Mouse (Mus musculus) left cerebral cortex, postnatal 14 days (tissue): ENCODE results near the gene Kmt2e. TPM values are rescaled to one million over a fixed set of nuclear protein-coding genes. Genes with fewer than 3 reads are reported as not detected.

Source experiments
- DNase-seq, 2 experiments: peaks; one replicate each; pipeline ENCODE4 v3.0.0; 2021 to 2022; ENCODE audit warnings: low spot score in 2 of 2, mixed read lengths in 1 of 2
- intact Hi-C: fragments of 180-260 bp; cut with DNase I; formaldehyde crosslinking; loops from one replicate; pipeline ENCODE4 v1.15.1; 2025
- long read RNA-seq, 2 experiments: library from polyadenylated mRNA; stranded (forward); transcript quantifications; one replicate each; pipeline ENCODE4 v2.0.0; 2021
- total RNA-seq, 2 experiments: library from RNA; stranded (reverse); gene quantifications; 2 replicates each; pipeline ENCODE4 v1.2.3; 2021

The Kmt2e gene
- 100 to 1,000 TPM; 103 to 107 TPM for total RNA-seq
- long read RNA-seq, experiment 1, partial matches to known transcripts, result 27 of 30 reads
- long read RNA-seq, experiment 1, other reads (novel, unspliced or antisense), result 3 of 30 reads
- long read RNA-seq, experiment 2, partial matches to known transcripts, result 27 of 32 reads
- long read RNA-seq, experiment 2, other reads (novel, unspliced or antisense), result 5 of 32 reads

DNA sequence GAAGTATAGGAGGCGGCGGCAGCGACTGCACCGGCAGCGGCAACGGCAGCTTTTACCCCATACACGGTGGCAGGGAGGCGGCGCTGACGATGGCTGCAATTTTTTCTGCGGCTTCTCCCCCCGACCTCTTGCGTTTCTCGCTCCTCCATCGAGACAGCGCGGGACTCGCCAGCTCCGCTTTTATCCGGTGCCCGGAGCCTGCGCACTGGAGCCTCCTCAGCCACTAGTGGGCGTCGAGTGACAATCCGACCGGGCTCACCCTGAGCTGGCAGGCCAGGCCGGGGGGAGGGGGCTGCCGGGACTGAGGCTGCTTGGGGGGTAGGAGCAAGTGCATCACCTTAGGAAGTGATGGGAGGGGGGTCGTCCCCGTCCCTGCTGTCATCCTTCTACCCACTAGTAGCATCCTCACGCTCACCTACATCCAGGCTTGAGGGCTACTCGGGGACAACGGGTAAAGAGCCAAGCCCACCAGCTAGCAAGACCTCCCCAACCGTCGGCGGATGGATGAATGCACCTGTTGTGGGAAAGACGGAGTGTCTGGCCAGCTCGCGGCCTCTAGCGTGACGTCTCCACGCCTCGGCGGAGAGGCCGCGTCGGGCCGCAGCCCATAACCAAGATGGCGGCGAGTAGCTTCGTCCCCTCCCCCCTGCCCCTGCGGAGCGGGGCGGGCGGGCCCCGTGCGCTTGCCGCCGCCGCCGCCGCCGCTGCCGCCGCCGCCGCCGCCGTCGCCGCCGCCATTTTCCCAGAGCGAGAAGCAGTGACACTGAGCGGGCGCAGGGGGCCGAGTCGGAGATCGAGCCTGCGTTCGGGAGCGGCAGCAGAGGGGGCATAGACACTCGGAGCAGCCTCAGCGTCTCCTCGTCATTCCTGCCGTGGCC is at the start of gene Kmt2e:
TSS of gene Kmt2e (plus strand) at position 722 of the 878 bp plus-strand sequence.
- intact Hi-C loops, result loop anchor here (2.0 kb wide), 1 partner anchor 15 kb away; no protein-coding TSS in a partner anchor
- DNase-seq, result peak; percentile 93 to 97

DNA sequence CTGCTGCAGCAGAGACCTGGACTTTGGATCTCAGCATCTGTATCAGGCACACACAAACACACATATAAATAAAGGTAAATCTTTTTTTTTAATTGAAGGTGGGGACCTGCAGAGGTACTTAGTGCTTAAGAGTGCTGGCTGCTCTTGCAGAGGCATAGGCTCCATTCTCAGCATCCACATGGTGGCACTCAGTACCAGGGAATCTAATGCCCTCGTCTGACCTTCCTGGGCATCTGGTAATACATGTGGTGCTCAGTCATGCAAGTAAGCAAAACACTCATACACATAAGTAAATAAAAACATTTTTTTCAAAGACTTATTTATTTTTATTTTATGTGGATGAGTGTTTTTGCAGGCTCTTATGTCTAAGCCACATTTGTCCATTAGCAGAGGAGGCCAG is 49.1 kb upstream of the Kmt2e start:
- no peak for DNase-seq
- intact Hi-C loops, result no loop called here

DNA sequence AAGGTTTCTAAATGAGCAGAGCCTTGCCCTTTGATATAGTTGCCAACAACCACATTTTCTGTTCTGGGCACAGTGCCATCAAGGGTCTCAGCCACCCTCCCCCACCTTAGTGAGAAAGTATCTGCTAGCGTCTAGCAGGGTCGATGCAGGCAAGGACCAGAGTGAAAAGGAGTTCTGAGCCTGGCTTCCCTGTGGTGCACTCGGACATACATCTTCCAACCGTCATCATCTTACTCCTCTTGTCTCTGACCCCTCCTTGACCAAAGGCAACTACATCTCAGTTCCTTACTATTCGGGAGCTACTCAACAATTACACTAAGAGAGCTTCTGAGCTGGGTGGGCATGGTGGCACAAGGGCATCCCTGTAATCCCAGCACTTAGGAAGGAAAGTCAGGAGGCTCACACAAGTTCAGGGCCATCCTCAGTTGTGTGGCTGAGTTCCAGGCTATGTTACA is 48.5 kb upstream of the Kmt2e start:
- no peak for DNase-seq
- intact Hi-C loops, result no loop called here

DNA sequence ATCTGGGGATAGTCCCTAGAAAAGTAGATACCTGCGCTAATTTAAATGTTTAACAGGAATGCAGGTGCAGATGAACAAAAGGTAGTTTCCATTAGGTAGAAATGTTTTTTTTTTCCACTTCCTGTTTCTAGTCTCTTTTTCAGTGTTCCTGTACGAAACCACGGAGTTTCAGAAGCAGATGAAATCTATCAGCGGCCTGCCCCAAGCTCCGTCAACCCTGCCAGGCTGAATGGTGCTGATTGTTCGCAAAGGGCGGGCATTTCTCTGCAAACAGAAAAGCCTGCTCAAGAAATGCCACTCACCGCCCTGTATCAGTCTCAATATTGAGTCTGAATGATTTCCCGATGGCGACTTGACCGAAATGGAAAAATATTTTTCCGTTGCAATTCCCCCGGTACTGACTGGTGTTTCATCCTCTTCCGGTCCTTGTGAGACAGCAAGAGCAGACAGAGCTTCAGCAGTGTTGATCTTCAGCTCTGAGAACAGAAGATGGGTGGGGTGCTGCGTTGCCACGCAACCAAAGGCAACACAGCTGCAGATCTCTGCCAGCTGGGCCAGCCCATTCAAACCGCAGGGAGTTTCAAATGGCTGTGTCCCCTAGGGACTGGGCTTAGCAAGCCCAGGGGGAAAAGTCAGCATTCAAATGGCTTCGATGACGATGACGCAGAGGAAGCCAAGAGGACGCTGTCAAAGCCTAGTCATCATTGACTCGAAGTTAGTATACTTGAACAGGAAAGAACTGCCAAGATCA is 47.5 kb upstream of the Kmt2e start:
- peak; percentile 78 to 91 for DNase-seq
- intact Hi-C loops, result no loop called here

DNA sequence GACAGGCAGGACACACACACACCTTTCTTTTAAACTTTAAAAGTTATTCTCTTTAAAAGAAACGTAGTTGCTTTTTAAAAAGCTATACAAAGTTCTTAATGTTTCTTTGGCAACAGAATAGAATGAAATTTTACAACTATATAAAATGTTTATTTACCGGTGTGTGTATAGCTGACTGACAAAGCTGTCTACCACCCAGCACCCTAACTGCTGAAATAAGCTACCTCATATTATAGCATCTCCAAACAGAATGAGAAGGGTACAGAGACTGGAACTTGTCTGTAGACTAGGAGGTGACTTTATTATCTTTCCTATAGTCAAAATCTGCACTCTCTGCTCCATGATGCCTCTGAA is 47.0 kb upstream of the Kmt2e start:
- no peak for DNase-seq
- intact Hi-C loops, result no loop called here

DNA sequence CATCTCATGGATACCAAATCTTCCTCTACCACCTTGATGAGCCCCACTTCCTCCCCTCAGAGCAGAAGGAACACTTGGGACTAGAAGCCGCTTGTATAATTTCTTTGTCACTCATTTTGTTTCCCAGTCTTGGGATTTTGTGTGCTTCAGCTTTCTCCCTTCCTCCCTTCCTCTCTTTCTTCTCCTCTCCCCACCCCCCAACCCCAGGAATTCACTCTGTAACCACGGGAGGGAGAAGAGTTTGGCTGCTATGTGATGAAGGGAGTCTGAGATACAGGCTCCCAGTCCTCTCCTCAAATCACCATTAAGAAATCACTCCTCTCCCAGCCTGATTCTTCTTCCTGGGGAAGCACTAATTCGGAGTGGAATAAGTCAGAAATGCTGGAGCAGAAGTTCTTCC is 46.1 kb upstream of the Kmt2e start:
- intact Hi-C loops, result no loop called here
- no peak for DNase-seq

DNA sequence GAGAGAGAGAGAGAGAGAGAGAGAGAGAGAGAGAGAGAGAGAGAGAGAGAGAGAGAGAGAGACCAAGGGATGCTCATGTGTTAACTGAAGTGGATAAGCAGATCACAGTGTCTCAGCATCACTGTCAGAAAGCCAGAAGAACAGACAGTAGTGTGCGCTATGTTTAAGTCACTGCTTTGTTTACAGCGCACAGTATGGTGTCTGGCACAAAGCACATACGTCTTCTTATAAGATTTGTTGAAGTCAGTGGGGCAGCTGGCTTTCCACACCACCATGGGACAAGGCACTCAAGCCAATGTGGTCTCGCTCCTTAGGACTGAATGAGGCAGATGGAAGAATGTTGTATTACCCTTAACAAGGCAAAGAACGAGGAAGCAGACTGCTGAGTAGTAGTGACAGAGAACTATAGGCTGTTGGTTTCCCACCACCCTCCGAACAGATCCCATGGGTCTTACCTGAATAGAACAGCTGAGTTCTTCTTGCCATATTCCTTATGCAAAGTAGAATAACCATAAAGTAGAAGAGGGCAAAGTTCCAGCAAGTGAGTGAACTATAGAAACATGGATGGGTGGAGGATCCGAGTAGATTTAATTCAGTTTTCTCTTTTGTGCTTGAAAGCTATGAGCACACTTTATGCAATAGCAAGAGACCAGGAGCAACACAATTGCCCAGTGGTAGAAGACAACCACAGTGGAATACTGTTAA is 44.5 kb upstream of the Kmt2e start:
- intact Hi-C loops, result no loop called here
- DNase-seq, result no peak

DNA sequence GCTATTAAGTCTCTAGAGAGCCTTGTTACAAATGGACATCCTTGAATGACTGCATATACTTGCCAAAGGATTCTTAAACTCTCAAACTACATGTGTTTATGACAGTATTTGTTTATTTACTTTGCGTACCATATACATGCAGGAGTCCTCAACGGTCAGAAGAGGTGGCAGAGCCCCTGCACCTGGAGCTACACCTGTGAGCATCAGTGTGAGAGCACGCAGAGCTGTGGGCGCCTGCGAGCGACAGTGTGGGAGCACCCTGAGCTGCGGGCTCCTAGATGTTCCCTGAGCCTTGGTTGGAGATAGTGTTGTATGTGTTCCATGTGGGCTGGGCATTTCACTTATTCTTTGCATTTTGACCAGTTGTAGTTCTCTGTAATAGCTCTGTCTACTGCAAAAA is 42.5 kb upstream of the Kmt2e start:
- intact Hi-C loops, result no loop called here
- DNase-seq, result no peak

DNA sequence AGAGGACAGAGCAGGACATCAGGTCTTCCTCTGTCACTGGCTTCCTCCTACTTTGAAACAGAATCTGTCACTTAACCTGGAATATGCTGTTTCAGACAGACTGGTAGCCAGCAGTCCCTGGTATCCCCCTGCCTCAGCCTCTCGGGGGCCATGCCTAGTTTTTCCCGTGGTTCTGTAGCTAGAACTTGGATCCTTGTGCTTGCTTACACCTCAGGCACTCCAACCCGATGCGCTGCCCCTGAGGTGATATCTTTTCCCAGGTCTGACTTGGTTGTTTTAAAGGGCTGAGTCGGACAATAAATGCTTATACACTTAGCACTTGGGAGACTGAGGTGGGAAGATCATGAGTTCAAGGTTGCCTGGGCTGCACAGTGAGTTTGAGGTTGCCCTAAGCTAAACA is 40.4 kb upstream of the Kmt2e start:
- intact Hi-C loops, result no loop called here

DNA sequence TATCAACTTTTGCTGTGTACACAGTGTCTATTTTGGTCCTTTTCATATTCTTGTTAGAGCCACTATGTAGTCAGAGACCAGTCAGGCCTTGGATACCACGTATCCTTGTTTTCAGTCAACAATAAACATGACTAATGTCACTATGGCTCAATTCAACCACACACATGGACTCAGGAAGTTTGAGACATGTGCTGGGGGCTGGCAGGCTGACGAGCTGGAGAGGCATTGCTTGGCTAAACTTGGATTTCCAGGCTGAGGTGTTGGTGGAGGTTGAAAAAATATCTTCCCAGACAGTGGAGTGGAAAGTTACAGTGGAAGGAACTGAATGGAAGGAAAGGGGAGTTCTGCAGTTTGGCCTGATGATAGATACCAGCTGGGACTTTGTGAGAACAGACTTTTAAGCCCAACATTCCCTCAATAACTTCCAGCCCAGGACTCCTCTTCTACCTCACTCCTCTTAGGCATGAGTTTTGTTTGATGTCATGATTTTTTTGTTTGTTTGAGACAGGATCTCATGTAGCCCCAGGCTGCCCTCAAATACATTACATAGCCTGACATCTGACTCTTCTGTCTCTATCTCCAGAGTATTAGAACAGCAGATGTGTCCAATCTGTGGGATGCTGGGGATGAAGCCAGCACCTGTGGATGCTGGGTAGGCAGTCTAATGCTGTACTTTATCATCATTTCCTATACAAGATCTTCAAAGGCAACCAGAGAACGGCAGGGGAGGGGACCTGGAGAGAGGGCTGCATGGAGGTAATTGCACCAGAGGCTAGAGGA is 39.7 kb upstream of the Kmt2e start:
- DNase-seq, result no peak
- intact Hi-C loops, result no loop called here

More for the DNA sequence above, 40.4 kb upstream of the Kmt2e start:
- no peak for DNase-seq

DNA sequence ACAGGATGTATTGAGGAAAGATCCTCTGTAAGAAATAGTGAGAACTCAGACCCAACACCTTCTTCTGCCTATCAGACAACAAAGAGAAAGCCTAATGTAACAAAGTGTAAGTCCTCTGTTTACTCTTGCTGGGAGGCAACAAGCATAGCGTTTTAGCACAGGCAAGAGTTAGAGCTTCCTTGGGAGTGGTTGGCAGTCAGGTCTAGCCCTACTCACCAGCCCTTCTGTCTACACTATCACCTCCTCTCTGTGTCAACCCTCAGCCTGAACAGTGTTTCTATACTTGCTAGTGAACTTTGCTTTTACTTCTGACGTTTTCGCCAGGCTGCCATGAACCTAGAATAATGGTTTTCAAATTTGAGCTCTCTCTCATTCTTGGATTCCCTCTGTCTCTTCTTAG is 38.5 kb upstream of the Kmt2e start:
- intact Hi-C loops, result no loop called here
- no peak for DNase-seq

DNA sequence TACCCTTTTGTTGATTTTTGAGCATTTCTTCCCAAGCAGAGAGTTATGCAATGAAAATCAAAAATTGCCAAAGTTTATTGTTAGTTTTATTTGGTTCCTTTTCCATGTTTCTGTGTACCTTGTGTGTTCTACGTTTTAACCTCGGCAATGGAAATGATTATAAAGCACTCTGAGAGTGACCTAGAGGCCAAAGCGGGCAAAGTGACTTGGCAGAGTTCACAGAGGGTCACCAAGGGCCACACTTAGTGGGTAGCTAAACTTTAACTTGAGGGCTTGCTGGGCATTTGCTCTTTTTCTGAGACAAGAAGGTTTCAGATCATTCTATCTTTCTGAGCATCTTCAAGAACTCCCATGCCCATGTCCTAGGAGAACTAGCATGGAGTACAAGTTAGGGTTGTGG is 37.5 kb upstream of the Kmt2e start:
- intact Hi-C loops, result no loop called here
- DNase-seq, result no peak

DNA sequence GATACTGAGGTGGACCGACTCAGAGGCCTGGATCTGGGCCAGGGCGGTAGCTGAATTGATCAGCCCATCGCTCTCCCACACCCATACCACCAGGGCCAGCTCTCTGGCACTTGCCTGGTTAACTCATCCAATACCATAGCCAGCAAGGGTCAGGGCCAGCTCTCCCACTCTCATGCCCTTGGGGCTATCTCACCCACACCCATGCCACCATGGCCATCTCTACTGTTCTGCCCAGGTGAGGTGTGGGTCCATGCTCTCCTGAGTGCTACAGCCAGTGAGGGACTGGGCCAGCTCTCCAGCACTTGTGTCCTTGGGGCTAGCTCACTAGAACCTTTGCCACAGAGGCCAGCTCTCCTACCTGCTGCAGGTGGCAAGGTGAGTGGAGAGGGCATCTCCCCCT is 34.1 kb upstream of the Kmt2e start:
- DNase-seq, result no peak
- intact Hi-C loops, result no loop called here

DNA sequence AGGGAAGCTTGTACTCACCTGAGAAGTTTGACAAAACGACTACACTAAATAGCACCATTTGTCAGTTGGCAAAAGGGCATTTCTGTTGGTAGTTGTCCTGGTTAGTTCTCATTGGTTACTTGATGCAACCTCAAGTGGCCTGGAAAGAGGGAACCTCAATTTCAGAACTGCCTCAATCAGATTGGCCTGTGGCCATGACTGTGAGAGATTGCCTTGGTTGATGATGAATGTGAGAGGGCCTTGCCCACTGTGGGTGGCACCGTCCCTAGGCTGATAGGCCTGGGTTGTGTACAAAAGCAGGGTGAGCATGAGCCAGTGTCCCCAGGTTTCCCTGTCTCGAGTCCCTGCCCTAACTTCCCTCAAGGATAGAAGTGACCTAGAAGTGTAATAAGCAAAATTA is 33.4 kb upstream of the Kmt2e start:
- intact Hi-C loops, result no loop called here
- no peak for DNase-seq

DNA sequence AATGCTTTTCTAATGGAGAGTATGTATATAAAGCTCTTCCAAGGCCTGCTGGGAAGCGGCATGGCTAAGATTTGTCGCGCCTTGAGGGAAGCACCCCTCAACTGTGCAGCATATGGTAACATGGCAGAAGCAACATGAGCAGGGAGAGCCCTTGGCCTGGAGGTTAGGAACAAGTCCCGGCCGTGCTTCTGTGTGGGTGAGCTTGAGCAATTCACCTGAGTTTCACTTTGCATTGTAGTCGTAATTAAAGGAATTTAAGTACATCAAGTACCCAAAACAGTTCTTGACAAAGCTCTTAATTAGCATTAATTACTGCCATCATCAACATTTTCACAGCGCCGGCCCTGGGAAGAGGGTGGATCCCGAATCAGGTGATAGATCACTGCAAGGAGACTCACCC is 32.9 kb upstream of the Kmt2e start:
- no peak for DNase-seq
- intact Hi-C loops, result no loop called here

DNA sequence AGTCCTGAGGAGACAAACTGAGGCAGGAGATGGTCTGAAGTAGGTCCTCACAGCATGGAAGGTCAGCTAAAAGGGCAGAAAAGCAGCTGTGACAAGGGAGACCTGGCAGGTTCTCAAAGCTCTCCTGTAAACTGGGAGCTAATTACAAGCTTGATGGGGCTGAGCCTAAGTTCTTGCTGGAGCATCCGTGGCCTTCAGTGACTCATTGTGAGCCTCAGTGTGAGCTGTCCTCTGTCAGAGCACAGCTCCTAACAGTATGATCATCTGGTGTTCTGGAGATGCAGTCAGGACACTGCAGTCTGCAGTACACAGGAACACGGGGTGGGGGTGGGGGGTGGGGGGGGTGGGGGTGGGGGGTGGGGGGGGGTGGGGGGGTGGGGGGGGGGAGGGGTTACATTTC is 32.2 kb upstream of the Kmt2e start:
- DNase-seq, result no peak
- intact Hi-C loops, result no loop called here

DNA sequence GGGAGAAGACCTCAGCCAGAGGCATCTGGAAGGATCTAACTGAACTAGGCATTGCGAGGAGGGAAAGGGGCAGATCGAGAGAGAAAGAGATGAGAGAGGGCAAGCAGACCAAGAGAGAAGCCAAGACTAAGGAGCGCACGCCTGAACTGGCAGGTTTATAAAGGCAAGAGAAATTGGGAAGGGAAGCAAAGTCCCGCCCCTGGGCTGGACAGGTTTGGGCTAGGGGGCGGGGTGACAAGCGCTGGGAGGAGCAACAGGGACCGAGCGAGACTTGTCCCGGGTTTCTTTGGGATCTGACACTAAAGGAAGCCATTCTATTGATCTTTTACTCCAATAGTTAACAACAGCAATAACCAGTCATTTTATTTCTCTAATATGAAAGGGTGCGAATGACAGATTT is 31.1 kb upstream of the Kmt2e start:
- no peak for DNase-seq
- intact Hi-C loops, result no loop called here

DNA sequence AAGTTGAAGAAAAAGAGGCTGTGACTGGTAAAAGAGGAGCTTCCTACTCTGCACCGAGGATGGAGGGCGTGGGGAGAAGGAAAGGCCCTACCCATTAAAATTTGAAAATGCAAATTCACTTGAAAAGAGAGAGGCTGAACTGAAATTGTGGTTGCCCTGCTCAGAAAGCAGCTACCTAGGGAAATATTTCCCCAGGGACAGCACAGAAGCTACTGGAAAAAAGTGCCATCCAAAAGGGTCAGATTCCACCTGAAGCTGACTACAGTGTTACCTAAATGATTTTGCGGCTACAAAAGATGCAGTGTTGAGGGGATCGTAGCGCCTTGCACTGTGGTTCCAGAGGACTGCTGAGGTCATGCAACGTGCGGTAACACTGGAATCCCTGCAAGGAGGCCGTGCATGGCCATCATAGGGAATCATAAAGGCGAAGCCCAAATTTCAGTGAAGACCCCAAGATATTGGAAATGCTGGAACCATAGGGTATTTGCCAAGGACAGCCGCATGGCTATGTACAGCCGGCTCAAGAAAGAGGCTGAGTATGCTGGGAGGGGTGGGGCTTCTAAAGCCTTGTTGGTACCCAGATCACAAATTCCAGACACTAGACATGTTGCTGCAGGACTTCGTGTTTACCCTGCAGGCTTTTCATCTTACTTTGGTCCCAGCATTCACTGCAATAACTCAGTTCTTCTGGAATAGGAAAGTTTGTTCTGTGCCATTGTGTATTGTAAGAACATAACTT is 28.4 kb upstream of the Kmt2e start:
- DNase-seq, result no peak
- intact Hi-C loops, result no loop called here

DNA sequence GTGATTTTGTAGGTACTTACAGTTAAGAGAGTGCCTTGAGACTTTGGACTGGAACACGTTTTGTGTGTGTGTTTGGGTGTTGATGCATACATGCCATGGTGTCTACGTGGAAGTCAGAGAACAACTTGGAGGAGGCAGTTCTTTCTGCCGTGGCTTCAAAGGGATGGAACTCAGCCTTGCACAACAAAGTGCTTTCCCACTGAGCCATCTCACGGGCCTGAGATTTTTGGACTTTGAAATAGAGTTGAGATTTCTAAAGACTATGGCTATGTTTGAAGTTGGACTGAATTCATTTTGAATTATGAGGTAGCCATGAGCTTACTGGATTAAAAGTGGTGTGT is 27.9 kb upstream of the Kmt2e start:
- intact Hi-C loops, result no loop called here
- DNase-seq, result no peak
